Mouse (Mus musculus) kidney, adult 2 months (tissue): ENCODE results near the gene Uap1l1.

ENCODE experiments used
- CTCF ChIP-seq: fragments of 200-500 bp; conservative IDR thresholded peaks from 2 replicates; pipeline ENCODE4 v1.5.1; 2011; ENCODE audit warnings: low read depth, mild to moderate bottlenecking, control low read depth, low read length, moderate library complexity, mixed read lengths; ENCODE audit not compliant: insufficient read depth, insufficient read length
- POLR2A ChIP-seq: fragments of 200-500 bp; IDR thresholded peaks from one replicate; pipeline ENCODE4 v1.6.1; 2011; ENCODE audit warnings: low read depth, low read length, control low read depth

DNA sequence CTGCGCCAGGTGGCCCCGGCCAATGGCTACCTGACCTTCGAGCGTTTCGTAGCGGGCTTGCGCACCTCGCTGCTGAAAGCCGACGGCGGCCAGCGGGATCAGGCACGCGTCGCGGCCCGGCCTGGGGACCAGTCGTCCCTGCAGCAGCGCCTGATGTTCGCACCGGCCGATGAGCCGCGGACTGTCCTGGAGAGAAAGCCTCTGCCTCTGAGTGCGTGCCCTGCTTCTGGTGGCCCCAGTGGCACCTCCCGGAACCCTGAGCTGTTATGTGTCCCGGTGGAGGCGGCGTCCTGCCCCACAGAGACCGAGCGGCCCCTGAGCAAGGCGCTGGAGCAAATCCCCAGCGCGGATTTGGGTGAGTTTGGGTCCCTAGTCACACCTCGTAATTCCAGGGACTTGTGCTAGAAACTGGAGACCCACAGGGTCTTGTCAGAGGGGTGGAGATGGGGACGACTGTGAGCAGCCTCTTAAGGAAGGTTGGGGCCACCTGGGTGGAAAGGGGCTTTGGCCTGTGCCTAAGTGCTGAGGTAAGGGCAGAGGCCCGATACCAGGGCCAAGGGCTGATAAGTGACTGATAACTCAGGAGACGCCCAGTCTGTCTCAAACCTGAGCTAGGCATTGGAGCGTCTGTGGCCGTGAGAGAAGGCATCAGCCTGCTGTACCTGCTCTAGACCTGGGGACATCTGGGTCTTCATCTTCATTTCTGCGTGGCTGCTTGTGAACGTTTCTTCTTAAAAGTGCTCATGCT lies 7.3 kb upstream of the Uap1l1 start:
- TF ChIP-seq CTCF, result no peak
- TF ChIP-seq POLR2A, result no peak
